Mouse (Mus musculus) testis, adult 2 months (tissue): ENCODE data around the gene Qtrt2.

Experiments
- CTCF ChIP-seq: fragments of 200-500 bp; IDR thresholded peaks from 2 replicates; pipeline ENCODE4 v1.5.1; 2012; ENCODE audit warnings: low read depth, mild to moderate bottlenecking, inconsistent platforms, low read length, moderate library complexity; ENCODE audit not compliant: control insufficient read depth, insufficient read depth, insufficient replicate concordance
- POLR2A ChIP-seq: fragments of 200-500 bp; IDR thresholded peaks from 2 replicates; pipeline ENCODE4 v1.6.1; 2012; ENCODE audit warnings: low read depth, mild to moderate bottlenecking, inconsistent platforms, low read length, moderate library complexity; ENCODE audit not compliant: control insufficient read depth

DNA sequence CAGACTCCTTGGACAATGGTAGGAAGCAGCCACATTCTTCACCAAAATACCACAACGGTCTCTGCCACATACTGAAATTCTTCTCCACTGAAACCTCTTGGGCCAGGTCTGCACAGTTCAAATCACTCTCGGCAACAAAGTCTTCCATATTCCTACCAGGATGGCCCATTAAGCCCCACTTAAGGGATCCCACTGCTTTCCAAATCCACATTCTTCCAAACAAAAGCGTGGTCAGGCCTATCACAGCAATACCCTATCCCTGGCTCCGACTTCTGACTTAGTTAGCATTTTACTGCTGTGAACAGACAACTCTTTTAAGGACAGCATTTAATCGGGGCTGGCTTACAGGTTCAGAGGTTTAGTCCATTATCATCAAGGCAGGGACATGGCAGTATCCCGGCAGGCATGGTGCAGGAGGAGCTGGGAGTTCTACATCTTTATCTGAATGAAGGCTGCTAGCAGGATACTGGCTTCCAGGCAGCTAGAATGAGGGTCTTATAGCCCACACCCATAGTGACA is at the start of gene Qtrt2:
- no peak for TF ChIP-seq CTCF
- TF ChIP-seq POLR2A = no peak
